Mouse (Mus musculus) E14TG2a.4 (cell line): ENCODE measurements at regions not wholly inside any gene's neighbourhood (a gene's known extent, or its start where the extent isn't known, plus 50 kb on each side); places are given as distances from the start of the nearest gene placed in this dataset.

Source experiments
- H3K27me3 ChIP-seq: 2 replicates; pipeline ENCODE4 v1.6.1; 2014; ENCODE audit warnings: low read length, control low read depth; ENCODE audit not compliant: insufficient read depth
- H3K36me3 ChIP-seq: 2 replicates; pipeline ENCODE4 v1.6.1; 2014; ENCODE audit warnings: low read length, control low read depth; ENCODE audit not compliant: insufficient read depth
- H3K4me1 ChIP-seq: replicated peaks from 2 replicates; pipeline ENCODE4 v1.6.1; 2014; ENCODE audit warnings: low read depth, low read length, control low read depth
- H3K4me3 ChIP-seq: replicated peaks from 2 replicates; pipeline ENCODE4 v1.5.1; 2014; ENCODE audit warnings: mild to moderate bottlenecking, low read length
- H3K9me3 ChIP-seq: 2 replicates; pipeline ENCODE4 v1.6.1; 2014; ENCODE audit warnings: low read length, control low read depth
- CTCF ChIP-seq: conservative IDR thresholded peaks from 2 replicates; pipeline ENCODE4 v1.5.1; 2014; ENCODE audit warnings: low read length
- NANOG ChIP-seq: IDR thresholded peaks from 2 replicates; pipeline ENCODE4 v1.6.1; 2014; ENCODE audit warnings: borderline replicate concordance, low read length, mixed read lengths
- POU5F1 ChIP-seq: IDR thresholded peaks from 2 replicates; pipeline ENCODE4 v1.6.1; 2014; ENCODE audit warnings: low read length, borderline replicate concordance

GRCm38 (mm10) chr12:85543520-85543919, 55.3 kb upstream of the Jdp2 start:
- Histone ChIP-seq H3K4me3 (no peak overlapping the region), H3K4me1 (peaks cover 33% of the 10 kb centered on the region), H3K9me3 (no peaks in the 10 kb centered on the region), H3K27me3 (peaks cover 6% of the 10 kb centered on the region; the same call in 1 of the 2 replicates), H3K36me3 (no peaks in the 10 kb centered on the region)
- TF ChIP-seq NANOG (no peak), POU5F1 (no peak), CTCF (no peak)

GRCm38 (mm10) chr12:85544801-85545200, 54.0 kb upstream of the Jdp2 start:
- H3K4me3 ChIP-seq, result no peak overlapping the region
- H3K4me1 ChIP-seq, result peaks cover 31% of the 10 kb centered on the region
- no peaks in the 10 kb centered on the region for H3K36me3 ChIP-seq
- no peak for TF ChIP-seq CTCF
- TF ChIP-seq NANOG, result no peak
- no peak for TF ChIP-seq POU5F1
- no peaks in the 10 kb centered on the region for H3K9me3 ChIP-seq
- H3K27me3 ChIP-seq, result peaks cover 6% of the 10 kb centered on the region; the same call in 1 of the 2 replicates

GRCm38 (mm10) chr12:85545718-85546117, 53.1 kb upstream of the Jdp2 start:
- Histone ChIP-seq H3K27me3 (peaks cover 6% of the 10 kb centered on the region; the same call in 1 of the 2 replicates), H3K9me3 (no peaks in the 10 kb centered on the region), H3K4me3 (no peak overlapping the region), H3K36me3 (no peaks in the 10 kb centered on the region), H3K4me1 (peaks cover 26% of the 10 kb centered on the region)
- TF ChIP-seq CTCF, result no peak

- H3K36me3 ChIP-seq, result no peaks in the 10 kb centered on the region
- no peak for TF ChIP-seq POU5F1
- no peak for TF ChIP-seq NANOG
- TF ChIP-seq CTCF, result no peak
- H3K9me3 ChIP-seq, result no peaks in the 10 kb centered on the region
- peaks cover 24% of the 10 kb centered on the region for H3K4me1 ChIP-seq
- peaks cover 8% of the 10 kb centered on the region for H3K27me3 ChIP-seq
- H3K4me3 ChIP-seq, result no peak overlapping the region
These were observed 50.8 kb upstream of the Jdp2 start for GRCm38 (mm10) chr12:85548076-85548475.
